Mouse (Mus musculus): ENCODE data around the gene Ptprn2. TPM values are rescaled to one million over a fixed set of nuclear protein-coding genes. Genes with fewer than 3 reads are reported as not detected.

Gene Ptprn2
- polyA plus RNA-seq, 1 experiment from 2014 or later: 24.7 TPM

DNA sequence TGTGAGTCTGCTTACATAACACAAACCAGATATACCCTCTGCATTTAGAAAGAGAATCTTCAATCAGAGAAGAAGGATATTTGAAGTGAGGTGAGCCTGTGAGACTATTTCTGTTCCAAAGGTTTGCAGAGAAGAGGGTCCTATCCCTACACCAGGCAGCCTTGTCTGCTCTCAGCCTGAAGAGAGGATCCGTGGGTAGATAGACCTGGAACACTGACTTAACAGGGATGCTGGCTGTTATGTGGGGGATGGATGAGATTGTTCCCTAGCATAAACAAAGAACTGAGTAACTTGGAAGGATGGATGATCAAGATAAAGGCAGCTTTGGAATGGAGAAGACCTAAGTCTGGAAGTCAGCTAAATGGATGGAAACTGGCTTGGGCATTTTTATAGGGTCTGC, 294.9 kb downstream of the Ptprn2 start:
- Histone ChIP-seq H3K4me1 (ENCODE audit: control insufficient read depth, insufficient read depth, low read length) (no peaks in the 10 kb centered on the region), H3K4me2 (ENCODE audit: low read depth, low read length) (no peak overlapping the region), H3K36me3 (ENCODE audit: control insufficient read depth, insufficient read depth, low read length) (no peaks in the 10 kb centered on the region), H3K27ac (ENCODE audit: low read depth, low read length) (no peak overlapping the region), H3K27me3 (ENCODE audit: control insufficient read depth, insufficient read depth, low read length) (no peaks in the 10 kb centered on the region), H3K9ac (replicated peaks; ENCODE audit: low read depth, low read length) (no peak overlapping the region), H3K9me3 (ENCODE audit: control insufficient read depth, low read length) (no peaks in the 10 kb centered on the region), H3K4me3 (ENCODE audit: low read depth, low read length) (no peak overlapping the region)
- no peak for ATAC-seq (ENCODE audit: low read depth)
- 93% methylated on average over 1 of the region's 1 CpGs for WGBS

GRCm38 (mm10) chr12:116785731-116786130, 300.2 kb downstream of the Ptprn2 start:
- Histone ChIP-seq H3K27ac (ENCODE audit: low read depth, low read length) (no peak overlapping the region), H3K36me3 (ENCODE audit: control insufficient read depth, insufficient read depth, low read length) (no peaks in the 10 kb centered on the region)

GRCm38 (mm10) chr12:116788346-116788745, 302.8 kb downstream of the Ptprn2 start:
- H3K9me3 ChIP-seq (ENCODE audit: control insufficient read depth, low read length): no peaks in the 10 kb centered on the region
- no peaks in the 10 kb centered on the region for H3K27me3 ChIP-seq (ENCODE audit: control insufficient read depth, insufficient read depth, low read length)
- H3K9ac ChIP-seq (replicated peaks; ENCODE audit: low read depth, low read length): no peak overlapping the region
- ATAC-seq (ENCODE audit: low read depth): no peak
- no peaks in the 10 kb centered on the region for H3K36me3 ChIP-seq (ENCODE audit: control insufficient read depth, insufficient read depth, low read length)
- WGBS: 95% methylated on average over 3 of the region's 3 CpGs
- no peak overlapping the region for H3K27ac ChIP-seq (ENCODE audit: low read depth, low read length)
- H3K4me2 ChIP-seq (ENCODE audit: low read depth, low read length): no peak overlapping the region
- H3K4me3 ChIP-seq (ENCODE audit: low read depth, low read length): no peak overlapping the region
- H3K4me1 ChIP-seq (ENCODE audit: control insufficient read depth, insufficient read depth, low read length): no peaks in the 10 kb centered on the region

More at GRCm38 (mm10) chr12:116785731-116786130, 300.2 kb downstream of the Ptprn2 start:
- WGBS: 95% methylated on average over 3 of the region's 3 CpGs
- Histone ChIP-seq H3K9me3 (ENCODE audit: control insufficient read depth, low read length) (no peaks in the 10 kb centered on the region), H3K27me3 (ENCODE audit: control insufficient read depth, insufficient read depth, low read length) (no peaks in the 10 kb centered on the region), H3K4me1 (ENCODE audit: control insufficient read depth, insufficient read depth, low read length) (no peaks in the 10 kb centered on the region), H3K4me3 (ENCODE audit: low read depth, low read length) (no peak overlapping the region), H3K4me2 (ENCODE audit: low read depth, low read length) (no peak overlapping the region), H3K9ac (replicated peaks; ENCODE audit: low read depth, low read length) (no peak overlapping the region)
- no peak for ATAC-seq (ENCODE audit: low read depth)

- no peaks in the 10 kb centered on the region for H3K4me1 ChIP-seq (ENCODE audit: control insufficient read depth, insufficient read depth, low read length)
- H3K4me2 ChIP-seq (ENCODE audit: low read depth, low read length): no peak overlapping the region
- no peaks in the 10 kb centered on the region for H3K36me3 ChIP-seq (ENCODE audit: control insufficient read depth, insufficient read depth, low read length)
- no peak overlapping the region for H3K4me3 ChIP-seq (ENCODE audit: low read depth, low read length)
- no peak for ATAC-seq (ENCODE audit: low read depth)
- no peak overlapping the region for H3K9ac ChIP-seq (replicated peaks; ENCODE audit: low read depth, low read length)
- H3K27ac ChIP-seq (ENCODE audit: low read depth, low read length): no peak overlapping the region
- no peaks in the 10 kb centered on the region for H3K27me3 ChIP-seq (ENCODE audit: control insufficient read depth, insufficient read depth, low read length)
- WGBS: 88% methylated on average over 5 of the region's 5 CpGs
- H3K9me3 ChIP-seq (ENCODE audit: control insufficient read depth, low read length): no peaks in the 10 kb centered on the region
Observed at GRCm38 (mm10) chr12:116803331-116803730, 317.8 kb downstream of the Ptprn2 start.

GRCm38 (mm10) chr12:116804712-116805111, 319.2 kb downstream of the Ptprn2 start:
- H3K36me3 ChIP-seq (ENCODE audit: control insufficient read depth, insufficient read depth, low read length): no peaks in the 10 kb centered on the region
- H3K27me3 ChIP-seq (ENCODE audit: control insufficient read depth, insufficient read depth, low read length): no peaks in the 10 kb centered on the region
- H3K9ac ChIP-seq (replicated peaks; ENCODE audit: low read depth, low read length): no peak overlapping the region
- no peak for ATAC-seq (ENCODE audit: low read depth)
- H3K27ac ChIP-seq (ENCODE audit: low read depth, low read length): no peak overlapping the region
- no peak overlapping the region for H3K4me2 ChIP-seq (ENCODE audit: low read depth, low read length)
- H3K9me3 ChIP-seq (ENCODE audit: control insufficient read depth, low read length): no peaks in the 10 kb centered on the region
- H3K4me3 ChIP-seq (ENCODE audit: low read depth, low read length): no peak overlapping the region
- 74% methylated on average over 2 of the region's 2 CpGs for WGBS
- no peaks in the 10 kb centered on the region for H3K4me1 ChIP-seq (ENCODE audit: control insufficient read depth, insufficient read depth, low read length)

- no peaks in the 10 kb centered on the region for H3K9me3 ChIP-seq (ENCODE audit: control insufficient read depth, low read length)
- 61% methylated on average over 2 of the region's 2 CpGs for WGBS
- ATAC-seq (ENCODE audit: low read depth): peak; percentile 46; the same call in 1 of the 2 replicates
- H3K27ac ChIP-seq (ENCODE audit: low read depth, low read length): no peak overlapping the region
- H3K4me2 ChIP-seq (ENCODE audit: low read depth, low read length): no peak overlapping the region
- no peak overlapping the region for H3K9ac ChIP-seq (replicated peaks; ENCODE audit: low read depth, low read length)
- H3K27me3 ChIP-seq (ENCODE audit: control insufficient read depth, insufficient read depth, low read length): no peaks in the 10 kb centered on the region
- no peak overlapping the region for H3K4me3 ChIP-seq (ENCODE audit: low read depth, low read length)
- no peaks in the 10 kb centered on the region for H3K4me1 ChIP-seq (ENCODE audit: control insufficient read depth, insufficient read depth, low read length)
- no peaks in the 10 kb centered on the region for H3K36me3 ChIP-seq (ENCODE audit: control insufficient read depth, insufficient read depth, low read length)
Observed at GRCm38 (mm10) chr12:116805129-116805809, 319.7 kb downstream of the Ptprn2 start.

GRCm38 (mm10) chr12:116806089-116806488, 320.6 kb downstream of the Ptprn2 start:
- Histone ChIP-seq H3K9me3 (ENCODE audit: control insufficient read depth, low read length) (no peaks in the 10 kb centered on the region), H3K27me3 (ENCODE audit: control insufficient read depth, insufficient read depth, low read length) (no peaks in the 10 kb centered on the region), H3K4me1 (ENCODE audit: control insufficient read depth, insufficient read depth, low read length) (no peaks in the 10 kb centered on the region), H3K4me2 (ENCODE audit: low read depth, low read length) (no peak overlapping the region), H3K27ac (ENCODE audit: low read depth, low read length) (no peak overlapping the region), H3K36me3 (ENCODE audit: control insufficient read depth, insufficient read depth, low read length) (no peaks in the 10 kb centered on the region), H3K4me3 (ENCODE audit: low read depth, low read length) (no peak overlapping the region), H3K9ac (replicated peaks; ENCODE audit: low read depth, low read length) (no peak overlapping the region)
- ATAC-seq (ENCODE audit: low read depth): no peak
- WGBS: 89% methylated on average over 2 of the region's 2 CpGs

GRCm38 (mm10) chr12:116813012-116813411, 327.5 kb downstream of the Ptprn2 start:
- WGBS: 48% methylated on average over 5 of the region's 5 CpGs
- no peaks in the 10 kb centered on the region for H3K36me3 ChIP-seq (ENCODE audit: control insufficient read depth, insufficient read depth, low read length)
- ATAC-seq (ENCODE audit: low read depth): peak; percentile 34; the same call in 1 of the 2 replicates
- no peaks in the 10 kb centered on the region for H3K4me1 ChIP-seq (ENCODE audit: control insufficient read depth, insufficient read depth, low read length)
- H3K9ac ChIP-seq (replicated peaks; ENCODE audit: low read depth, low read length): no peak overlapping the region
- no peak overlapping the region for H3K4me2 ChIP-seq (ENCODE audit: low read depth, low read length)
- no peaks in the 10 kb centered on the region for H3K27me3 ChIP-seq (ENCODE audit: control insufficient read depth, insufficient read depth, low read length)
- no peaks in the 10 kb centered on the region for H3K9me3 ChIP-seq (ENCODE audit: control insufficient read depth, low read length)
- H3K4me3 ChIP-seq (ENCODE audit: low read depth, low read length): no peak overlapping the region
- H3K27ac ChIP-seq (ENCODE audit: low read depth, low read length): no peak overlapping the region

DNA sequence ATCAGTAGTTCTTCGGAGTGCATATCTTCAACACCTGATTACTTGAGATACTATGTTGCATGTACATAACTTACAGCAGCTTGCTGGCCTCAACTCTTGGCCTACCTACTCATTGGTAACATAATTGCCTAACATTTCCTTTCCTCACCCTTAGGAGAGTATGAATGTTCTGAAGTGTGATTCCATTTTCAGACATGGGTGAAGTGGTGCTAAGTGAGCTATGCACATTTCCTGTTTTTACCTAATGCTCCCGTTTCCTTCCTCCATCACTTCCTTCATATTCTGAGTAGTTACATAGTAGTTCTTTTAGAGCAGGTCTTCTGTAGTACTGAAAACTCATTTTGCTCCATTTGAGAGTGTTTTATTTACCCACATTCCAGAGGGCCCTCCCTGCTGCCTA, 334.3 kb downstream of the Ptprn2 start:
- 93% methylated on average over 2 of the region's 2 CpGs for WGBS
- Histone ChIP-seq H3K9me3 (ENCODE audit: control insufficient read depth, low read length) (no peaks in the 10 kb centered on the region), H3K4me2 (ENCODE audit: low read depth, low read length) (no peak overlapping the region), H3K9ac (replicated peaks; ENCODE audit: low read depth, low read length) (no peak overlapping the region), H3K36me3 (ENCODE audit: control insufficient read depth, insufficient read depth, low read length) (no peaks in the 10 kb centered on the region), H3K27ac (ENCODE audit: low read depth, low read length) (no peak overlapping the region), H3K4me3 (ENCODE audit: low read depth, low read length) (no peak overlapping the region), H3K4me1 (ENCODE audit: control insufficient read depth, insufficient read depth, low read length) (no peaks in the 10 kb centered on the region), H3K27me3 (ENCODE audit: control insufficient read depth, insufficient read depth, low read length) (no peaks in the 10 kb centered on the region)
- ATAC-seq (ENCODE audit: low read depth): no peak

All from neural tube, embryonic 14.5 days (tissue).